Mouse (Mus musculus): ENCODE measurements at regions not wholly inside any gene's neighbourhood (a gene's known extent, or its start where the extent isn't known, plus 50 kb on each side); places are given as distances from the start of the nearest gene placed in this dataset.

DNA sequence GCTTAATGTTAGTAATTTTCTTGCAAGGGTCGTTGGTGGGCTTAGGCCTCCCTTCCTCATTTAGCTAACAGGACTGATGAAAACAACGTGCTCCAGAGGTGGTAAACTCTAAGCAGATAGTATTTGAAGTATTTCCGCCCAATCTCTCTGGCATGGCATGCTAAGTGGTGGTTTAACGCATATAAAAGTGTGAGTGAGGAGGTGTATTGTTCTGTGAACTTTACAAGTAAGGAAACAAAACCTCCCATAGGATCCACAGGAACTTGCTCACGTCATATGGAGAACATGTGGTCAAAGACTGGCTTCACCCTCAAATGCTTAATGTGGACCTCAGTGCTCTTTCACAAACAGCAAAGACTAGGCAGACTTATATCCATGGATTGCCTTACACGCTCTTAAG, 56.5 kb upstream of the Tars start:
- no peak overlapping the region for H3K4me3 ChIP-seq (ENCODE audit: low read depth, low read length)
- ATAC-seq (no peak), DNase-seq (ENCODE audit: low spot score) (no peak)
- no peaks in the 10 kb centered on the region for H3K36me3 ChIP-seq (ENCODE audit: control insufficient read depth, insufficient read depth, low read length)
- H3K27ac ChIP-seq (ENCODE audit: low read depth, low read length) = no peak overlapping the region
- 76% methylated on average over 6 of the region's 6 CpGs for WGBS
- H3K9me3 ChIP-seq (replicated peaks; ENCODE audit: control insufficient read depth, low read length) = no peaks in the 10 kb centered on the region
- no peaks in the 10 kb centered on the region for H3K27me3 ChIP-seq (replicated peaks; ENCODE audit: control insufficient read depth, insufficient read depth, low read length)
- no peak overlapping the region for H3K9ac ChIP-seq (ENCODE audit: low read length)
- H3K4me2 ChIP-seq (ENCODE audit: low read length) = no peak overlapping the region
- H3K4me1 ChIP-seq (ENCODE audit: control insufficient read depth, insufficient read depth, low read length) = no peaks in the 10 kb centered on the region

DNA sequence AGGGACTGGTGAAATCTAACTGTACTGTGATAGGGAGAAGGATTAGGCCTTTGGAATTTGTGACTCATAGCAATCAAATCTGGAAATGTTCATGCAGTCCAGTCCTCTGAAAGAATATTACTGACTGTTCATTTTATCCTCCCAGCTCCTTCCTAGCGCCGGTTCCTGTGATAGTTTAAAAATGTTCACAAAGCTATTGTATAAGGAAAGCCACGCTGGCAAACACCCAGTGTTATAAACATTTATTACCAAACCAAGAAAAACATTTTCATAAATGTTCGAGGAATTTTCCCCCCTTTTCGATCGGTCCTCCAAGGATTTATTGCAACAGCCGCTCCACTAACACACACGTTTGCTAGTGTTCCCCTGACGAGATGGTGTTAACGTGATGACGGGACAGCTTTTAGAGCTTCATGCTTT, 55.9 kb upstream of the Tars start:
- no peak for ATAC-seq
- H3K9ac ChIP-seq (ENCODE audit: low read length) = no peak overlapping the region
- DNase-seq (ENCODE audit: low spot score) = no peak
- H3K36me3 ChIP-seq (ENCODE audit: control insufficient read depth, insufficient read depth, low read length) = no peaks in the 10 kb centered on the region
- H3K4me3 ChIP-seq (ENCODE audit: low read depth, low read length) = no peak overlapping the region
- no peak overlapping the region for H3K4me2 ChIP-seq (ENCODE audit: low read length)
- no peaks in the 10 kb centered on the region for H3K9me3 ChIP-seq (replicated peaks; ENCODE audit: control insufficient read depth, low read length)
- 92% methylated on average over 11 of the region's 11 CpGs for WGBS
- no peaks in the 10 kb centered on the region for H3K27me3 ChIP-seq (replicated peaks; ENCODE audit: control insufficient read depth, insufficient read depth, low read length)
- H3K27ac ChIP-seq (ENCODE audit: low read depth, low read length) = no peak overlapping the region
- no peaks in the 10 kb centered on the region for H3K4me1 ChIP-seq (ENCODE audit: control insufficient read depth, insufficient read depth, low read length)

GRCm38 (mm10) chr15:11453997-11454396, 54.5 kb upstream of the Tars start:
- Histone ChIP-seq H3K27ac (ENCODE audit: low read depth, low read length) (no peak overlapping the region), H3K4me3 (ENCODE audit: low read depth, low read length) (no peak overlapping the region), H3K9ac (ENCODE audit: low read length) (no peak overlapping the region), H3K36me3 (ENCODE audit: control insufficient read depth, insufficient read depth, low read length) (no peaks in the 10 kb centered on the region), H3K27me3 (replicated peaks; ENCODE audit: control insufficient read depth, insufficient read depth, low read length) (no peaks in the 10 kb centered on the region), H3K4me1 (ENCODE audit: control insufficient read depth, insufficient read depth, low read length) (no peaks in the 10 kb centered on the region), H3K9me3 (replicated peaks; ENCODE audit: control insufficient read depth, low read length) (no peaks in the 10 kb centered on the region), H3K4me2 (ENCODE audit: low read length) (no peak overlapping the region)
- DNase-seq (ENCODE audit: low spot score) (no peak), ATAC-seq (no peak)
- WGBS = 86% methylated on average over 1 of the region's 1 CpGs

DNA sequence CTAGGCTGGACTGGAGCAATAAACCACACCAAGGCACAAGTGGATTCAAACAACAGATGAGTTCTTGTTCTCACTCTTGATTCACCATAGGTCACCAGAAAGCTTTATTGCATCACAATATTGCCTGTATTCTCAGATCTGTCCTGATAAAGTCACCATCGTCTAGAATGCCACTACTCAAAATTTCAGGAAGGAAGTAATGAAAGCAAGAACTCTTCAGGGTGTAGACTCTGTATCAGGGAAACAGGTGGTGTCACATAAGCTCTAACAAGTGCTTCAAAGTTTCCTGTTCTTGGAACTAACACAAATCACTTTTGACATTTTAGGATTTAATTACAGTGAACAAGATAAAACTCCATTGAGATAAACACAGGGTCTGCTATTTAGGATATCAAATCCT, 52.2 kb upstream of the Tars start:
- H3K27me3 ChIP-seq (replicated peaks; ENCODE audit: control insufficient read depth, insufficient read depth, low read length) = no peaks in the 10 kb centered on the region
- DNase-seq (ENCODE audit: low spot score) (no peak), ATAC-seq (no peak)
- H3K9me3 ChIP-seq (replicated peaks; ENCODE audit: control insufficient read depth, low read length) = no peaks in the 10 kb centered on the region
- H3K4me2 ChIP-seq (ENCODE audit: low read length) = no peak overlapping the region
- H3K4me3 ChIP-seq (ENCODE audit: low read depth, low read length) = no peak overlapping the region
- H3K4me1 ChIP-seq (ENCODE audit: control insufficient read depth, insufficient read depth, low read length) = no peaks in the 10 kb centered on the region
- no peaks in the 10 kb centered on the region for H3K36me3 ChIP-seq (ENCODE audit: control insufficient read depth, insufficient read depth, low read length)
- no peak overlapping the region for H3K27ac ChIP-seq (ENCODE audit: low read depth, low read length)
- H3K9ac ChIP-seq (ENCODE audit: low read length) = no peak overlapping the region
- WGBS = 83% methylated on average over 1 of the region's 1 CpGs
